Mouse (Mus musculus) urinary bladder, adult 18-20 months (tissue): Measurements from ENCODE around the gene Hist1h4n.

Experiments
- DNase-seq, 2 experiments: peaks; one replicate each; pipeline ENCODE4 v3.0.0; 2022; ENCODE audit warnings: low spot score in 2 of 2, mixed read lengths in 2 of 2

Gene Hist1h4n

DNA sequence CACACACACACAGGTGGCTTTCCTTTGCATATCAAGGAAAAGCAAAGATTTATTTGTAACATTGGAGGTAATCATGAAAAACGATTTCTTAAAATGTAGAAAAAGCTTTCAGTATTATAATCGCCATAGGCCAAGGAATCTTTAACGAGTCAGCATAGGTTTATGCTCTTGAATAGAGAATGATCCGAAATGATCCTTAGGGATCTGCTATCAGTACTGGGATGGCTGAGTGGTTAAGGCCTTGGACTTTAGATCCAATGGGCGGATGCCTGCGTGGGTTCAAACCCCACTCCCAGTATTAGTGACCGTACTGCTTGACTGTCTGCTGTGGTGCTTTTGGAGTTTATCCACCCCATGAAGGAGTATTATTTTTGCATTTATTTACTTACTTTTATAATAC, 36.4 kb downstream of the Hist1h4n start:
- no peak for DNase-seq

- no peak for DNase-seq
These were observed 41.3 kb downstream of the Hist1h4n start for GRCm38 (mm10) chr13:21790601-21791283.

- DNase-seq, result no peak
These were observed 42.1 kb downstream of the Hist1h4n start for GRCm38 (mm10) chr13:21789925-21790324.

DNA sequence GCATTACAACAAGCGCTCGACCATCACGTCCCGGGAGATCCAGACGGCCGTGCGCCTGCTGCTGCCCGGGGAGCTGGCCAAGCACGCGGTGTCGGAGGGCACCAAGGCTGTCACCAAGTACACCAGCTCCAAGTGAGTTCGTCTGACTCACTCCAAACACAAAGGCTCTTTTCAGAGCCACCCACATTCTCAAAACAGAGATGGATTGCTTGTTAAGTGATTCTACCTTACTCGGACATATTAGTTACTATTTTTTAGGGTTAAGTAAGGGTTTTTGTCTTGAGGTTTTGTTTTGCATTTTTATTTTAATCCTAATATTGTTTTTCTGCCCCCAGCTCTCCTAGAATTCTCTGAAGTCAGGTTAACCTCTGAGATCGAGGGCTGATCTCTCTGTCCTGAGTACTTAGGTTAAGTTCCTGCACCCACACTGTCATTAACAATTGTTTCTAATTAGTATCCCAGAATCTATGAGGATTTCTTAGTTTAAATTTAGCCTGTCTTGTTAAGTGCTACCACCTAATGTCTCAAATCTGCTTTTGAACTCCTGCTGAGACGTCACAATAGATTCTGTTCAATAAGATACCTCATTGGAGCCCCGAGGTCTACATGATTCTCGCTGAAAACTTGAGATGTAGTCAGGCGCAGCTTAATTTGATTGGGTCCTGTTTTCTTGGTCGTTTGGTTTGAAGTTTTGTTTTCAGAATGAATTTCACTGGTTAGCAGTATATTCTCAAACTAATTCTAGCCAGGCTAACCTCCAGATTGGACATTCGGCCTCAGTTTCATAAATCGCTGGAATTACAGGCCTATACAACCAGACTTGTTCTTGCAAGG, 44.0 kb downstream of the Hist1h4n start:
- DNase-seq, result no peak

DNA sequence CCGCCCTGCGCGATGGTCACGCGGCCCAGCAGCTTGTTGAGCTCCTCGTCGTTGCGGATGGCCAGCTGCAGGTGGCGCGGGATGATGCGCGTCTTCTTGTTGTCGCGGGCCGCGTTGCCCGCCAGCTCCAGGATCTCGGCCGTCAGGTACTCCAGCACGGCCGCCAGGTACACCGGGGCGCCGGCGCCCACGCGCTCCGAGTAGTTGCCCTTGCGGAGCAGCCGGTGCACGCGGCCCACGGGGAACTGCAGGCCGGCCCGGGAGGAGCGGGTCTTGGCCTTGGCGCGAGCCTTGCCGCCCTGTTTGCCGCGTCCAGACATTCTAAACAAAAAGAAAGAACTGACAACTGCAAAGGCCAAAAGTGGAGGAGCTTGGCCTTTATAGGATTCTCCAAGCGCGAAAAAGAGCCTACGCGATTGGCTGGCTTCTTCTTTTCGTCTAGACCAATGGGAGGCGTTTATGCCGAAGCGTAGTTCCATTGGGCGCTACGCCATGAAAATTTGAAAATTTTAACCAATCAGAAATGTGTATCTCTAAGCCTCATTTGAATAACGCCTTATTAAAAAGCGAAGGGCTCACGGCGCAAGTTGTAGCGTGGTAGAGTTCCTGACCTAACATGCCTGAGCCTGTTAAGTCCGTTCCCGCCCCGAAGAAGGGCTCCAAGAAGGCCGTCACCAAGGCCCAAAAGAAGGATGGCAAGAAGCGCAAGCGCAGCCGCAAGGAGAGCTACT, 44.9 kb downstream of the Hist1h4n start, which contains the start of the genes Hist1h2an and Hist1h2bp:
Gene Hist1h2an, minus strand, starts transcription at position 320 of the 731 bp plus-strand sequence.
Gene Hist1h2bp, plus strand, starts transcription at position 563 of the 731 bp plus-strand sequence.
- peak; percentile 69 to 88 for DNase-seq

DNA sequence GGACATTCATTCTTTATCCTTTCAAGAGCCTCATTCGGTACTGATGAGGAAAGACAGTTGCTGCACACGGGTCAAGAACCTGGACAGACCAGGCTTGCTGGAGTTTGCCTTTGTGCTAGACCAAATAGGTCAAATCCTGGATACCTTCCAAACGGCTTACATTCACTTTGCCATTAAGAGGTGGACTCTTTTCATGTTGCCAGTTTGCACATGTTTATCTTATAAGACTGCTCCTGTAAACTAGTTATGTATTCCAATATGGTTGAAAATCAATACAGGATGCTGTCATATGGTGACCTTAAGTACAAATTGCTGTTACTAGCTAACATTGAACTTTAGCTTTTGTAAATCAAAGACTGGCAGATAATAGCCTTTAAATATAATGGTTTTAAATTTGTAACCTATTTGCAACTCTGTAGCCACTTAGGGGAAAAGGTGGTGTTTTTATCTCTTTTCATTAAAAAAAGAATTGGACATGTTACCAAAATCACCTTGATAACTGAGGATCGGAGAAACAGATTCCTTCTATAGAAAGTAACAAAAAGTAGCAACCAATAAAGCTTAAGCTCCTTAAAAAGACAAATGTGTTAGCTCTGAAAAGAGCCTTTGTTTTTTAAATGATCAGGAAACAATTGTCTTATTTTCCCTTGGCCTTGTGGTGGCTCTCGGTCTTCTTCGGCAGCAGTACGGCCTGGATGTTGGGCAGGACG, 45.7 kb downstream of the Hist1h4n start:
- DNase-seq, result no peak

GRCm38 (mm10) chr13:21784311-21784710, 47.7 kb downstream of the Hist1h4n start:
- no peak for DNase-seq

- DNase-seq, result no peak
These were observed 48.2 kb downstream of the Hist1h4n start for GRCm38 (mm10) chr13:21783734-21784161.

GRCm38 (mm10) chr13:21783255-21783617, 48.8 kb downstream of the Hist1h4n start, which contains the start of gene Hist1h3i:
Gene Hist1h3i, minus strand, starts transcription at chr13:21783370.
- DNase-seq, result no peak

DNA sequence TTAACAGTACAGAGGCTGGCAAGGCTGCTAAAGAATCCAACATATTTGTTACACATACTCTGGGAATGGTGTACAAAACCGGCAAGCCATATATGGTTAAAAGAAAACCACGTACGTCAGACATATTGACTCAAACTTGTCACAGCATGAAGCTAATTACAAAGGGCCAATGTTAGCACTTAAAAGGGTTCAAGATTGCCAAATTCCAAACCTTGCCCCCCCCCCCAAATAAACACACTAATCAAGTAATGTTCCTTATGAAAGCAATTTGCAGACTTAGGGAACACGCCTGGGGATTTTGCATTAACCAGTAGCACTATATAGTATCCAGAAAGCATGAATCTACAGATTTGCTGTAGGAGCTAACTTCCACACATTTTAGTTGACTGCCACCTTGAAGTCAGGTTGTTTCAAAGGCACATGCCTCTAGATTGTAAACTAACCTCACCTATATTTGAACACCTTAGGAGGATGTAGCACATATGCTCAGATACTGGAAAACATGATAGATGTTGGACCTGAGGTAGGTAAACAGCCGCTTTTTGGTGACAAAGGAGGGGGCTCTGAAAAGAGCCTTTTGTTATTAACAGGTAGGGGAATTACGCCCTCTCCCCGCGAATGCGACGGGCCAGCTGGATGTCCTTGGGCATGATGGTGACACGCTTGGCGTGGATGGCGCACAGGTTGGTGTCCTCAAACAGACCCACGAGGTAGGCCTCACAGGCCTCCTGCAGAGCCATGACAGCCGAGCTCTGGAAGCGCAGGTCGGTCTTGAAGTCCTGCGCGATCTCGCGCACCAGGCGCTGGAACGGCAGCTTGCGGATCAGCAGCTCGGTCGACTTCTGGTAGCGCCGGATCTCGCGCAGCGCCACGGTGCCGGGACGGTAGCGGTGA, 49.4 kb downstream of the Hist1h4n start:
- DNase-seq, result peak in 1 of 2 experiments; percentile 11
